Mouse (Mus musculus) thymus, adult 2 months (tissue): ENCODE data around the gene Naa60.

Experiments
- CTCF ChIP-seq: fragments of 200-500 bp; IDR thresholded peaks from 2 replicates; pipeline ENCODE4 v1.5.1; 2012; ENCODE audit warnings: mild to moderate bottlenecking, control low read depth, low read length, moderate library complexity, borderline replicate concordance; ENCODE audit not compliant: control insufficient read depth, poor library complexity, insufficient read depth; ENCODE audit errors: extremely low read depth
- POLR2A ChIP-seq: fragments of 200-500 bp; IDR thresholded peaks from 2 replicates; pipeline ENCODE4 v1.6.1; 2012; ENCODE audit warnings: mild to moderate bottlenecking, low read length, control low read depth, moderate library complexity; ENCODE audit not compliant: control insufficient read depth, poor library complexity, insufficient read depth; ENCODE audit errors: extremely low read depth

GRCm38 (mm10) chr16:3923966-3924365 lies 51.8 kb downstream of the Naa60 start:
- TF ChIP-seq CTCF, result no peak
- no peak for TF ChIP-seq POLR2A
